In genomic region chr8:70183194-70183593, GRCm38 (mm10) we compare ENCODE assay signal across 21 mouse cellular contexts. TPM values are rescaled to one million over a fixed set of nuclear protein-coding genes. Genes with fewer than 3 reads are reported as not detected.
"Had no signal": no experiment of that assay in that cellular context is flagged by ENCODE, and none has a peak within 500 bp of the region (broad histone marks: within the 10 kb centered on the region; RNA-seq: fewer than 3 reads in every experiment).

No protein-coding gene starts in this region.

- H3K36me3 ChIP-seq: midbrain, embryonic 15.5 days had no signal

- H3K27ac ChIP-seq: kidney, postnatal 0 days; left cerebral cortex, adult 2 months; liver, embryonic 14.5 days; macrophage; midbrain, embryonic 12.5 days; midbrain, embryonic 15.5 days; neural tube, embryonic 12.5 days; neural tube, embryonic 15.5 days; stomach, embryonic 15.5 days had no signal

- ATAC-seq: intestine, embryonic 16.5 days; liver, postnatal 0 days; lung, postnatal 0 days; midbrain, embryonic 15.5 days had no signal

- H3K4me1 ChIP-seq: midbrain, embryonic 12.5 days; midbrain, embryonic 15.5 days; neural tube, embryonic 12.5 days; neural tube, embryonic 15.5 days had no signal

- H3K4me2 ChIP-seq: lung, embryonic 14.5 days; midbrain, embryonic 12.5 days; midbrain, embryonic 15.5 days; neural tube, embryonic 12.5 days; neural tube, embryonic 15.5 days; stomach, embryonic 15.5 days had no signal

- H3K27me3 ChIP-seq: midbrain, embryonic 12.5 days; midbrain, embryonic 15.5 days; neural tube, embryonic 12.5 days; neural tube, embryonic 15.5 days; stomach, embryonic 15.5 days had no signal

- DNase-seq: kidney, adult 18-20 months; kidney, postnatal 36 days; layer of hippocampus, postnatal 36 days; liver, postnatal 0 days; lung, embryonic 14.5 days; retina, postnatal 1 day; right cerebral cortex, postnatal 25 days; spleen, adult 18-20 months; thymus, postnatal 25 days had no signal

- H3K9ac ChIP-seq: liver, embryonic 14.5 days; liver, postnatal 0 days; lung, embryonic 14.5 days; midbrain, embryonic 12.5 days; midbrain, embryonic 15.5 days; neural tube, embryonic 12.5 days; neural tube, embryonic 15.5 days; stomach, embryonic 15.5 days had no signal

- H3K4me3 ChIP-seq: left cerebral cortex, adult 2 months; midbrain, embryonic 12.5 days; midbrain, embryonic 15.5 days; neural tube, embryonic 12.5 days; neural tube, embryonic 15.5 days; stomach, embryonic 15.5 days had no signal

- H3K9me3 ChIP-seq: midbrain, embryonic 12.5 days; midbrain, embryonic 15.5 days; neural tube, embryonic 12.5 days; neural tube, embryonic 15.5 days; stomach, embryonic 15.5 days had no signal

RNA-seq across cellular contexts. Expression of gene Mef2b, which starts 43.7 kb away (rescaled TPM):
- total RNA-seq: megakaryocyte, adult 5-6 weeks had no signal
- polyA plus RNA-seq: macrophage had no signal
